ENCODE assay signal across 8 mouse cellular contexts in the genomic region with DNA sequence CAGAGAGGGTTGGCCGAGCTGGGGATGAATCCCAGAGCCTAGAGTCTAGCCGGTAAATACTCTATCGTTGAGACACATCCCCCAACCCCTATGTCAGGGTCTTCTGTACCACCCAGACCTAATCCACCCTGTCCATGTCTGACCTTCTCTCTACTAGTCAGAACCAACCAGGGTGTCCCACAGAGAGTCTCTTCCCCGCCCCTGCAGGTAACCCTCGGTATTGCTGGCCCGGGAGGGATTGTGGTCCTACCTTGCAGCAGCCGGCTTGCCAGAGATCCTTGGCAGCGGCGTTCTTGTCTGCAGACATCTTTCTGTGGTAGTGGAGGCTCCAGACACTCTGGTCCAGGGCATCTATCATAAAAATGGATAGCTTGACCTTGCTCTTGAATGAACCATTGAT. TPM values are rescaled to one million over a fixed set of nuclear protein-coding genes. Genes with fewer than 3 reads are reported as not detected.
A peak's percentile ranks its signal among the peaks of the same experiment; 100 is the strongest.
DNase-seq lines count a peak whose midpoint lies in the region; ATAC-seq and TF ChIP-seq lines count a peak whose summit lies in the region.

No protein-coding gene starts in this region.

- no peak for ATAC-seq in heart, embryonic 11.5 days (replicated peaks; ENCODE audit: insufficient number of reproducible peaks, low FRiP score, low TSS enrichment)
- ATAC-seq in limb, embryonic 12.5 days (ENCODE audit: insufficient number of reproducible peaks, insufficient read depth, low FRiP score, low TSS enrichment, low read depth): no peak
- ATAC-seq in midbrain, postnatal 0 days (ENCODE audit: low FRiP score): no peak

- no peak overlapping the region for H3K9ac ChIP-seq in heart, embryonic 11.5 days (ENCODE audit: low read depth, low read length)
- H3K9ac ChIP-seq in limb, embryonic 12.5 days (replicated peaks): no peak overlapping the region
- no peak overlapping the region for H3K9ac ChIP-seq in midbrain, postnatal 0 days (replicated peaks; ENCODE audit: low read length, poor library complexity, severe bottlenecking)

- H3K4me2 ChIP-seq in heart, embryonic 11.5 days: peak overlapping the region; percentile 59
- H3K4me2 ChIP-seq in limb, embryonic 12.5 days: peak overlapping the region; percentile 48
- no peak overlapping the region for H3K4me2 ChIP-seq in midbrain, postnatal 0 days (ENCODE audit: low read depth, low read length, poor library complexity, severe bottlenecking)

- no peak overlapping the region for H3K27ac ChIP-seq in heart, embryonic 11.5 days (ENCODE audit: low read depth, low read length)
- H3K27ac ChIP-seq in hindbrain, embryonic 10.5 days: no peak overlapping the region
- H3K27ac ChIP-seq in limb, embryonic 12.5 days: no peak overlapping the region
- H3K27ac ChIP-seq in midbrain, postnatal 0 days (ENCODE audit: low read depth, low read length): no peak overlapping the region

- DNase-seq in heart, postnatal 25 days (ENCODE audit: low spot score): no peak
- peak; percentile 33 for DNase-seq in c-Kit-positive CD71-positive TER-119-negative erythroid progenitor cells, embryonic 14.5 days (ENCODE audit: low read depth)
- peak; percentile 59 for DNase-seq in hindbrain, embryonic 10.5 days (ENCODE audit: low spot score)
- DNase-seq in midbrain, postnatal 0 days (ENCODE audit: low spot score): peak; percentile 28
- peak; percentile 72 for DNase-seq in thymus, postnatal 0 days (ENCODE audit: low spot score)
- no peak for DNase-seq in MN1 (ENCODE audit: low spot score)

- no peaks in the 10 kb centered on the region for H3K4me1 ChIP-seq in heart, embryonic 11.5 days (ENCODE audit: control insufficient read depth, insufficient read depth, low read length)
- peaks cover 17% of the 10 kb centered on the region for H3K4me1 ChIP-seq in hindbrain, embryonic 10.5 days (replicated peaks)
- peaks cover 19% of the 10 kb centered on the region for H3K4me1 ChIP-seq in limb, embryonic 12.5 days (replicated peaks)
- no peaks in the 10 kb centered on the region for H3K4me1 ChIP-seq in midbrain, postnatal 0 days (ENCODE audit: insufficient read depth, low read length)

- peak; percentile 56 for TF ChIP-seq CTCF in midbrain, postnatal 0 days (IDR thresholded peaks at IDR 0.05)

- H3K4me3 ChIP-seq in heart, embryonic 11.5 days (ENCODE audit: low read depth, low read length): 0 out of 2 replicates have a peak overlapping the region, but pooled peaks have one; percentile 15
- H3K4me3 ChIP-seq in hindbrain, embryonic 10.5 days: peak overlapping the region; percentile 29
- peak overlapping the region; percentile 25 for H3K4me3 ChIP-seq in limb, embryonic 12.5 days (replicated peaks)
- no peak overlapping the region for H3K4me3 ChIP-seq in midbrain, postnatal 0 days (ENCODE audit: low read depth, low read length)

- H3K27me3 ChIP-seq in heart, embryonic 11.5 days (ENCODE audit: control insufficient read depth, insufficient read depth, low read length): peaks cover 31% of the 10 kb centered on the region
- peaks cover 49% of the 10 kb centered on the region for H3K27me3 ChIP-seq in hindbrain, embryonic 10.5 days (ENCODE audit: insufficient read depth, poor library complexity, severe bottlenecking)
- peaks cover 69% of the 10 kb centered on the region for H3K27me3 ChIP-seq in limb, embryonic 12.5 days
- H3K27me3 ChIP-seq in midbrain, postnatal 0 days (ENCODE audit: insufficient read depth, low read length): peaks cover 10% of the 10 kb centered on the region

- no peaks in the 10 kb centered on the region for H3K9me3 ChIP-seq in heart, embryonic 11.5 days (replicated peaks; ENCODE audit: control insufficient read depth, low read length)
- peaks cover 4% of the 10 kb centered on the region; the same call in 1 of the 2 replicates for H3K9me3 ChIP-seq in hindbrain, embryonic 10.5 days
- H3K9me3 ChIP-seq in limb, embryonic 12.5 days: peaks cover 5% of the 10 kb centered on the region; the same call in 1 of the 2 replicates
- H3K9me3 ChIP-seq in midbrain, postnatal 0 days (ENCODE audit: low read length): no peaks in the 10 kb centered on the region

- 14% methylated on average over 9 of the region's 9 CpGs for WGBS in heart, embryonic 11.5 days (ENCODE audit: insufficient replicate concordance)
- 16% methylated on average over 9 of the region's 9 CpGs for WGBS in hindbrain, embryonic 10.5 days
- 13% methylated on average over 9 of the region's 9 CpGs for WGBS in limb, embryonic 12.5 days
- WGBS in midbrain, postnatal 0 days: 21% methylated on average over 9 of the region's 9 CpGs

- no peaks in the 10 kb centered on the region for H3K36me3 ChIP-seq in heart, embryonic 11.5 days (ENCODE audit: control insufficient read depth, insufficient read depth, low read length)
- no peaks in the 10 kb centered on the region for H3K36me3 ChIP-seq in hindbrain, embryonic 10.5 days
- no peaks in the 10 kb centered on the region for H3K36me3 ChIP-seq in limb, embryonic 12.5 days
- H3K36me3 ChIP-seq in midbrain, postnatal 0 days (ENCODE audit: insufficient read depth, low read length): no peaks in the 10 kb centered on the region

- intact Hi-C loops in heart, postnatal 25 days (cut with DNase I): loop anchor here (5.0 kb wide), 1 partner anchor 36 kb away; no protein-coding TSS in a partner anchor

RNA-seq across cellular contexts. Expression of a gene that starts 13.9 kb away (rescaled TPM):
- polyA plus RNA-seq in heart, embryonic 11.5 days (2014; fragmentation: Nextera tagmentation; extraction: Ambion mirVana): 67.5 and 71.0 TPM in 2 replicates
- 100 to 1,000 TPM in 1 of 2 experiments, 10 to 100 TPM in 1; 99.9 to 105 TPM for total RNA-seq in heart, postnatal 25 days (2021)
- polyA plus RNA-seq in hindbrain, embryonic 10.5 days (2016; fragmentation: Nextera tagmentation; extraction: Ambion mirVana): 90.5 and 109 TPM in 2 replicates
- polyA plus RNA-seq in limb, embryonic 12.5 days (2016; fragmentation: Nextera tagmentation; extraction: Ambion mirVana): 82.3 and 84.4 TPM in 2 replicates
- total RNA-seq in midbrain, postnatal 0 days (2014; rRNA removed): 130 and 133 TPM in 2 replicates
- 89.0 and 97.9 TPM in 2 replicates for polyA plus RNA-seq in midbrain, postnatal 0 days (2015; fragmentation: Nextera tagmentation; extraction: Ambion mirVana)
- polyA plus RNA-seq in thymus, postnatal 0 days (2015; fragmentation: Nextera tagmentation; extraction: Ambion mirVana): 113 and 126 TPM in 2 replicates

Comparison
In these comparisons a context has a peak if more than half of its experiments do, and no peak if none do; other contexts are left out.
1. DNase-seq: peak in c-Kit-positive CD71-positive TER-119-negative erythroid progenitor cells, embryonic 14.5 days (single experiment), hindbrain, embryonic 10.5 days (single experiment), midbrain, postnatal 0 days (single experiment) and thymus, postnatal 0 days (single experiment); none in heart, postnatal 25 days (single experiment) and MN1 (single experiment).